In the genomic region with DNA sequence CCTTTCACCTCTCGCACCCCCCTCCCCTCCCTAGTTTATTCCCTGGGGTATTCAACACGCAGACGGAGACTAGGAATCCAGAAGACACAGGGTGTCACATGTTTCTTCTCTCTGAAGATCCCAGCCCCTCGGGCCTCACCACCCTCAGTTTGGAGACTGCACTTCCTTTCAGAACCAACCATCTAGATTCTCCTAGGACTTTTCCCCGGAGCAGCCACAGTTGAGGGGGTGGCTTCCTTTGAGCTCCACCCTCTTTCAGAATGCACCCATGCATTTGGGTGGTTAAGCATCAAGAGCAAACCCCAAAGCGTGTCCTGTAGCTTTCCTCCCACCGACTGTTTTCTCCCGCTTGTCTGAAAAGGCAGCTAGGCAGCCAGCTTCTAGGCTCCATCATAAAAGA, we compare ENCODE assay signal across 9 mouse cellular contexts. TPM values are rescaled to one million over a fixed set of nuclear protein-coding genes. Genes with fewer than 3 reads are reported as not detected.
A peak's percentile ranks its signal among the peaks of the same experiment; 100 is the strongest.
DNase-seq lines count a peak whose midpoint lies in the region; ATAC-seq and TF ChIP-seq lines count a peak whose summit lies in the region.
"Had no signal": no experiment of that assay in that cellular context is flagged by ENCODE, and none has a peak within 500 bp of the region (broad histone marks: within the 10 kb centered on the region; RNA-seq: fewer than 3 reads in every experiment).

No protein-coding gene starts in this region.

- DNase-seq in layer of hippocampus, adult 2 months (ENCODE audit: low spot score in 2 of 2), result peak; percentile 50 to 67
- no peak for DNase-seq in layer of hippocampus, adult 9-10 months (ENCODE audit: low spot score)
- DNase-seq in adrenal gland, adult 8-10 months, result no peak
- no peak for DNase-seq in heart, adult 8-10 months (ENCODE audit: low spot score)
- DNase-seq: heart, postnatal 36 days had no signal

- no peaks in the 10 kb centered on the region for H3K9me3 ChIP-seq in embryonic facial prominence, embryonic 12.5 days
- H3K9me3 ChIP-seq in intestine, embryonic 16.5 days (ENCODE audit: control insufficient read depth, low read length), result no peaks in the 10 kb centered on the region
- H3K9me3 ChIP-seq in liver, embryonic 12.5 days (replicated peaks), result no peaks in the 10 kb centered on the region

- peak overlapping the region; percentile 78 for H3K4me3 ChIP-seq in layer of hippocampus, adult 2 months
- peak overlapping the region; percentile 61; the same call in 1 of the 2 replicates for H3K4me3 ChIP-seq in embryonic facial prominence, embryonic 12.5 days
- H3K4me3 ChIP-seq in intestine, embryonic 16.5 days (ENCODE audit: low read length), result no peak overlapping the region
- peak overlapping the region; percentile 88 for H3K4me3 ChIP-seq in olfactory bulb, adult 2 months (ENCODE audit: insufficient read depth, low read depth, low read length)
- no peak overlapping the region for H3K4me3 ChIP-seq in liver, embryonic 12.5 days

- no peak for TF ChIP-seq POLR2A in olfactory bulb, adult 2 months (IDR thresholded peaks at IDR 0.05; ENCODE audit: insufficient read depth, low read depth, low read length)

- peaks cover 92% of the 10 kb centered on the region for H3K27me3 ChIP-seq in embryonic facial prominence, embryonic 12.5 days
- peaks cover 59% of the 10 kb centered on the region for H3K27me3 ChIP-seq in intestine, embryonic 16.5 days (replicated peaks; ENCODE audit: control insufficient read depth, insufficient read depth, low read length)
- H3K27me3 ChIP-seq in liver, embryonic 12.5 days (replicated peaks), result peaks cover 100% of the 10 kb centered on the region

- 5% methylated on average over 8 of the region's 8 CpGs for WGBS in embryonic facial prominence, embryonic 12.5 days
- WGBS in intestine, embryonic 16.5 days, result 5% methylated on average over 8 of the region's 8 CpGs
- WGBS in olfactory bulb, adult 2 months, result 3% methylated on average over 8 of the region's 8 CpGs
- 5% methylated on average over 8 of the region's 8 CpGs for WGBS in liver, embryonic 12.5 days (ENCODE audit: insufficient replicate concordance)

- peak overlapping the region; percentile 96 for H3K27ac ChIP-seq in layer of hippocampus, adult 2 months
- H3K27ac ChIP-seq in embryonic facial prominence, embryonic 12.5 days, result no peak overlapping the region
- H3K27ac ChIP-seq in intestine, embryonic 16.5 days (ENCODE audit: low read length), result no peak overlapping the region
- H3K27ac ChIP-seq in olfactory bulb, adult 2 months (ENCODE audit: insufficient read depth, low read depth, low read length), result peak overlapping the region; percentile 90
- H3K27ac ChIP-seq in liver, embryonic 12.5 days, result no peak overlapping the region

- ATAC-seq in embryonic facial prominence, embryonic 12.5 days (ENCODE audit: insufficient number of reproducible peaks, insufficient read depth, low FRiP score, low TSS enrichment), result no peak
- no peak for ATAC-seq in intestine, embryonic 16.5 days
- ATAC-seq in liver, embryonic 12.5 days, result no peak

- no peaks in the 10 kb centered on the region for H3K36me3 ChIP-seq in embryonic facial prominence, embryonic 12.5 days
- H3K36me3 ChIP-seq in intestine, embryonic 16.5 days (ENCODE audit: control insufficient read depth, insufficient read depth, low read length), result no peaks in the 10 kb centered on the region
- H3K36me3 ChIP-seq in liver, embryonic 12.5 days, result no peaks in the 10 kb centered on the region

- H3K4me2 ChIP-seq in embryonic facial prominence, embryonic 12.5 days (replicated peaks), result peak overlapping the region; percentile 98
- H3K4me2 ChIP-seq in intestine, embryonic 16.5 days (ENCODE audit: low read depth, low read length), result 0 out of 2 replicates have a peak overlapping the region, but pooled peaks have one; percentile 100
- H3K4me2 ChIP-seq in liver, embryonic 12.5 days, result no peak overlapping the region

- H3K9ac ChIP-seq in embryonic facial prominence, embryonic 12.5 days, result no peak overlapping the region
- H3K9ac ChIP-seq in intestine, embryonic 16.5 days (ENCODE audit: low read depth, low read length), result no peak overlapping the region
- no peak overlapping the region for H3K9ac ChIP-seq in liver, embryonic 12.5 days

- H3K4me1 ChIP-seq in embryonic facial prominence, embryonic 12.5 days, result peaks cover 19% of the 10 kb centered on the region
- peaks cover 14% of the 10 kb centered on the region for H3K4me1 ChIP-seq in intestine, embryonic 16.5 days (ENCODE audit: control insufficient read depth, insufficient read depth, low read length)
- peaks cover 59% of the 10 kb centered on the region for H3K4me1 ChIP-seq in olfactory bulb, adult 2 months (ENCODE audit: control insufficient read depth, insufficient read depth, low read length)
- peaks cover 16% of the 10 kb centered on the region for H3K4me1 ChIP-seq in liver, embryonic 12.5 days

- no peak for TF ChIP-seq CTCF in layer of hippocampus, adult 2 months (conservative IDR thresholded peaks at IDR 0.05)
- TF ChIP-seq CTCF in olfactory bulb, adult 2 months (IDR thresholded peaks at IDR 0.05; ENCODE audit: insufficient read depth, low read depth, low read length), result no peak

RNA-seq across cellular contexts. Expression of a gene that starts 1.6 kb away (rescaled TPM):
- 100 to 1,000 TPM; 163 to 181 TPM for total RNA-seq in layer of hippocampus, adult 2 months (2021)
- polyA plus RNA-seq in embryonic facial prominence, embryonic 12.5 days (2016; fragmentation: Nextera tagmentation; extraction: Ambion mirVana), result 5.5 and 6.2 TPM in 2 replicates
- polyA plus RNA-seq in intestine, embryonic 16.5 days (2015; fragmentation: Nextera tagmentation; extraction: Ambion mirVana), result 1.9 and 2.0 TPM in 2 replicates
- polyA plus RNA-seq in olfactory bulb, adult 2 months (2012; ENCODE audit: insufficient read depth, insufficient read length, low replicate concordance, missing spikeins), result not detected in 2 replicates
- 0.11 TPM in 1 of 2 replicates, not detected in the other for polyA plus RNA-seq in liver, embryonic 12.5 days (2016; fragmentation: Nextera tagmentation; extraction: Ambion mirVana)
- 1 to 10 TPM in 3 of 4 experiments, under 1 TPM in 1; 0.81 to 3.8 (median 1.9) TPM for total RNA-seq in adrenal gland, adult 8-10 months (2022)
- 1 to 10 TPM in 1 of 4 experiments, under 1 TPM in 3; 0.31 to 2.7 (median 0.41) TPM for total RNA-seq in heart, adult 8-10 months (2022)

RNA-seq across cellular contexts. Expression of a gene that starts 10.9 kb away (rescaled TPM):
- 10 to 100 TPM; 50.0 to 50.9 TPM for total RNA-seq in layer of hippocampus, adult 2 months (2021)
- polyA plus RNA-seq in embryonic facial prominence, embryonic 12.5 days (2016; fragmentation: Nextera tagmentation; extraction: Ambion mirVana), result 22.3 and 24.4 TPM in 2 replicates
- 8.9 and 10.3 TPM in 2 replicates for polyA plus RNA-seq in intestine, embryonic 16.5 days (2015; fragmentation: Nextera tagmentation; extraction: Ambion mirVana)
- 212 TPM in 1 of 2 replicates, not detected in the other for polyA plus RNA-seq in olfactory bulb, adult 2 months (2012; ENCODE audit: insufficient read depth, insufficient read length, low replicate concordance, missing spikeins)
- polyA plus RNA-seq in liver, embryonic 12.5 days (2016; fragmentation: Nextera tagmentation; extraction: Ambion mirVana), result 6.6 and 7.2 TPM in 2 replicates
- total RNA-seq in adrenal gland, adult 8-10 months (2022), result 10 to 100 TPM; 46.9 to 87.0 (median 56.5) TPM
- 10 to 100 TPM; 21.0 to 24.4 (median 23.6) TPM for total RNA-seq in heart, adult 8-10 months (2022)

RNA-seq across cellular contexts. Expression of a gene that starts 32.7 kb away (rescaled TPM):
- 100 to 1,000 TPM; 136 to 151 TPM for total RNA-seq in layer of hippocampus, adult 2 months (2021)
- 119 and 121 TPM in 2 replicates for polyA plus RNA-seq in embryonic facial prominence, embryonic 12.5 days (2016; fragmentation: Nextera tagmentation; extraction: Ambion mirVana)
- 170 and 176 TPM in 2 replicates for polyA plus RNA-seq in intestine, embryonic 16.5 days (2015; fragmentation: Nextera tagmentation; extraction: Ambion mirVana)
- 255 TPM in 1 of 2 replicates, not detected in the other for polyA plus RNA-seq in olfactory bulb, adult 2 months (2012; ENCODE audit: insufficient read depth, insufficient read length, low replicate concordance, missing spikeins)
- 88.7 and 95.2 TPM in 2 replicates for polyA plus RNA-seq in liver, embryonic 12.5 days (2016; fragmentation: Nextera tagmentation; extraction: Ambion mirVana)
- 100 to 1,000 TPM; 130 to 160 (median 147) TPM for total RNA-seq in adrenal gland, adult 8-10 months (2022)
- 100 to 1,000 TPM in 2 of 4 experiments, 10 to 100 TPM in 2; 98.1 to 109 (median 103) TPM for total RNA-seq in heart, adult 8-10 months (2022)

RNA-seq across cellular contexts. Expression of a gene that starts 41.5 kb away (rescaled TPM):
- 10 to 100 TPM; 60.1 to 63.2 TPM for total RNA-seq in layer of hippocampus, adult 2 months (2021)
- 165 and 176 TPM in 2 replicates for polyA plus RNA-seq in embryonic facial prominence, embryonic 12.5 days (2016; fragmentation: Nextera tagmentation; extraction: Ambion mirVana)
- polyA plus RNA-seq in intestine, embryonic 16.5 days (2015; fragmentation: Nextera tagmentation; extraction: Ambion mirVana), result 96.0 and 105 TPM in 2 replicates
- polyA plus RNA-seq in olfactory bulb, adult 2 months (2012; ENCODE audit: insufficient read depth, insufficient read length, low replicate concordance, missing spikeins), result not detected in 2 replicates
- polyA plus RNA-seq in liver, embryonic 12.5 days (2016; fragmentation: Nextera tagmentation; extraction: Ambion mirVana), result 34.4 and 34.6 TPM in 2 replicates
- total RNA-seq in adrenal gland, adult 8-10 months (2022), result 10 to 100 TPM; 62.7 to 74.3 (median 72.6) TPM
- 10 to 100 TPM; 24.7 to 27.7 (median 25.1) TPM for total RNA-seq in heart, adult 8-10 months (2022)

RNA-seq across cellular contexts. Expression of a gene that starts 51.4 kb away (rescaled TPM):
- 10 to 100 TPM; 15.9 to 19.2 TPM for total RNA-seq in layer of hippocampus, adult 2 months (2021)
- 17.6 and 21.0 TPM in 2 replicates for polyA plus RNA-seq in embryonic facial prominence, embryonic 12.5 days (2016; fragmentation: Nextera tagmentation; extraction: Ambion mirVana)
- 9.8 and 10.6 TPM in 2 replicates for polyA plus RNA-seq in intestine, embryonic 16.5 days (2015; fragmentation: Nextera tagmentation; extraction: Ambion mirVana)
- not detected in 2 replicates for polyA plus RNA-seq in olfactory bulb, adult 2 months (2012; ENCODE audit: insufficient read depth, insufficient read length, low replicate concordance, missing spikeins)
- 2.8 and 3.7 TPM in 2 replicates for polyA plus RNA-seq in liver, embryonic 12.5 days (2016; fragmentation: Nextera tagmentation; extraction: Ambion mirVana)
- total RNA-seq in adrenal gland, adult 8-10 months (2022), result 10 to 100 TPM in 1 of 4 experiments, 1 to 10 TPM in 3; 6.9 to 12.1 (median 9.1) TPM
- 1 to 10 TPM; 1.5 to 2.6 (median 2.2) TPM for total RNA-seq in heart, adult 8-10 months (2022)

Comparison
In these comparisons a context has a peak if more than half of its experiments do, and no peak if none do; other contexts are left out.
1. DNase-seq: peak in layer of hippocampus, adult 2 months (2 of 2); none in layer of hippocampus, adult 9-10 months (single experiment), adrenal gland, adult 8-10 months (single experiment) and heart, adult 8-10 months (single experiment).
2. H3K27ac ChIP-seq: peak in layer of hippocampus, adult 2 months (single experiment) and olfactory bulb, adult 2 months (single experiment); none in embryonic facial prominence, embryonic 12.5 days (single experiment), intestine, embryonic 16.5 days (single experiment) and liver, embryonic 12.5 days (single experiment).
3. H3K4me3 ChIP-seq: peak in layer of hippocampus, adult 2 months (single experiment), embryonic facial prominence, embryonic 12.5 days (single experiment) and olfactory bulb, adult 2 months (single experiment); none in intestine, embryonic 16.5 days (single experiment) and liver, embryonic 12.5 days (single experiment).